Mouse (Mus musculus): ENCODE measurements around the gene Gstp1.

DNA sequence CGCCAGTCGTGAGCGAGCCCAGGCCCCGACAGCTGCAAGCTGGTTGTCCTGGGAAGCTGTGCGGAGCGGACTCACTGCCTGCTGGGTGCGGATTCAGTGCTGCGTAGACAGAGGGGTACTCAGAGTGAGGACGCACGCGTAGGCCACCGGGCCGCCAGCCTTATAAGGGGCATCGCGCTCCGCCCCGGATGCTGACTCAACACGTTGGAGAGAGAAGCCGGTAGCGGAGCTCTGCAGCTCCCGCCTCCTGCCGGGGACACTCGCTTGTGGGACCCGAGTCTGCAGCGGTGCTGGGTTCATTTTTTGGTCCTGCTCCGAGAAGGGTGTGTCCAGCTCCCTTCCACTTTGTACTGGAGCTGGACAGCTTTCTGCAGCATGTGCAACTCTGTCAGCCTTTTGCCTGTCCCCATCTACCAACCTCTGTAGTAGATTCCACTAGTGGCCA, at the start of gene Gstp1:
- TF ChIP-seq POLR2A (IDR thresholded peaks at IDR 0.05; ENCODE audit: insufficient read depth, low read length) (peak; percentile 69), CTCF (IDR thresholded peaks at IDR 0.05; ENCODE audit: low read depth, low read length) (no peak), EP300 (IDR thresholded peaks at IDR 0.05; ENCODE audit: insufficient read depth, low read depth, low read length) (no peak)

All from ES-Bruce4 (cell line).